Mouse (Mus musculus): ENCODE data around the gene Gm21698. TPM values are rescaled to one million over a fixed set of nuclear protein-coding genes. Genes with fewer than 3 reads are reported as not detected.
"Not testable (repeated sequence)": the region's sequence is repeated elsewhere in the genome, so short reads cannot be mapped to it uniquely, and the experiment has no call there.

Gm21698 gene
- not detected in 2 replicates for polyA plus RNA-seq (2016; fragmentation: Nextera tagmentation; extraction: Ambion mirVana)

DNA sequence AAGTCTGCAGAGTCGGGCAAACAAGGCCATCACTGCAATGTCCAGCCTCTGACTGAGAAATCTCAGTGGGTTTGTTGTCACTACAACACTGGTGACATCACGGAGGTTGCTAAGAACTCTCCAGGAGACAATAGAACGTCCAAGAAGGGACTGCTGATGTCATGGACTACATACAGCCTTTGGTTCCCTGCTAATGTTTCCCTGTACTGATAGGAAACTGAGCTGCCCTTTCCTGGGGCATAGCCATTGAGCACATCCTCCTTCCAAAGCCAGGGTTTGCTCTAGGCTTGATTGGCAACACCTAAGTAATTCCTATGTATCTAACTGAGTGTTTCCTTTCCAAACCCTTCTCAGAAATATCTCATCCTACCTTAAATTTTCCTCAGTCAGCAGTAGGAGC is at the start of gene Gm21698:
Gene Gm21698 (minus strand): TSS at position 101 of the 400 bp plus-strand sequence.
- not testable (repeated sequence) for H3K9me3 ChIP-seq; ATAC-seq (ENCODE audit: low FRiP score, low read depth); H3K36me3 ChIP-seq; H3K4me3 ChIP-seq; H3K27me3 ChIP-seq; H3K4me2 ChIP-seq (replicated peaks); H3K4me1 ChIP-seq; H3K9ac ChIP-seq (replicated peaks); H3K27ac ChIP-seq (replicated peaks)
- WGBS, result no CpG with 5 or more reads among the region's 3 CpGs

DNA sequence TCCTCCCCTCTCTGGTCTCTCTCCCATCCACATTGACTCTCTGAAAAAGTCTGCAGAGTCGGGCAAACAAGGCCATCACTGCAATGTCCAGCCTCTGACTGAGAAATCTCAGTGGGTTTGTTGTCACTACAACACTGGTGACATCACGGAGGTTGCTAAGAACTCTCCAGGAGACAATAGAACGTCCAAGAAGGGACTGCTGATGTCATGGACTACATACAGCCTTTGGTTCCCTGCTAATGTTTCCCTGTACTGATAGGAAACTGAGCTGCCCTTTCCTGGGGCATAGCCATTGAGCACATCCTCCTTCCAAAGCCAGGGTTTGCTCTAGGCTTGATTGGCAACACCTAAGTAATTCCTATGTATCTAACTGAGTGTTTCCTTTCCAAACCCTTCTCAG is 34.4 kb upstream of the Gm21698 start, which contains the start of gene Gm5862:
Gene Gm5862 (minus strand): TSS at position 101 of the 400 bp plus-strand sequence.
- H3K9ac ChIP-seq (replicated peaks); H3K27me3 ChIP-seq; H3K4me2 ChIP-seq (replicated peaks); H3K4me3 ChIP-seq; ATAC-seq (ENCODE audit: low FRiP score, low read depth); H3K27ac ChIP-seq (replicated peaks); H3K9me3 ChIP-seq; H3K36me3 ChIP-seq; H3K4me1 ChIP-seq: not testable (repeated sequence)
- WGBS, result no CpG with 5 or more reads among the region's 3 CpGs

GRCm38 (mm10) chr5:26007697-26008096 is 19.2 kb upstream of the Gm21698 start:
- not testable (repeated sequence) for H3K9me3 ChIP-seq; ATAC-seq (ENCODE audit: low FRiP score, low read depth); H3K36me3 ChIP-seq; H3K4me3 ChIP-seq; H3K9ac ChIP-seq (replicated peaks); H3K4me1 ChIP-seq; H3K27ac ChIP-seq (replicated peaks)
- Histone ChIP-seq H3K4me2 (replicated peaks) (peak overlapping the region; percentile 66; the same call in 1 of the 2 replicates), H3K27me3 (peaks cover 10% of the 10 kb centered on the region)
- WGBS, result 69% methylated on average over 7 of the region's 7 CpGs

DNA sequence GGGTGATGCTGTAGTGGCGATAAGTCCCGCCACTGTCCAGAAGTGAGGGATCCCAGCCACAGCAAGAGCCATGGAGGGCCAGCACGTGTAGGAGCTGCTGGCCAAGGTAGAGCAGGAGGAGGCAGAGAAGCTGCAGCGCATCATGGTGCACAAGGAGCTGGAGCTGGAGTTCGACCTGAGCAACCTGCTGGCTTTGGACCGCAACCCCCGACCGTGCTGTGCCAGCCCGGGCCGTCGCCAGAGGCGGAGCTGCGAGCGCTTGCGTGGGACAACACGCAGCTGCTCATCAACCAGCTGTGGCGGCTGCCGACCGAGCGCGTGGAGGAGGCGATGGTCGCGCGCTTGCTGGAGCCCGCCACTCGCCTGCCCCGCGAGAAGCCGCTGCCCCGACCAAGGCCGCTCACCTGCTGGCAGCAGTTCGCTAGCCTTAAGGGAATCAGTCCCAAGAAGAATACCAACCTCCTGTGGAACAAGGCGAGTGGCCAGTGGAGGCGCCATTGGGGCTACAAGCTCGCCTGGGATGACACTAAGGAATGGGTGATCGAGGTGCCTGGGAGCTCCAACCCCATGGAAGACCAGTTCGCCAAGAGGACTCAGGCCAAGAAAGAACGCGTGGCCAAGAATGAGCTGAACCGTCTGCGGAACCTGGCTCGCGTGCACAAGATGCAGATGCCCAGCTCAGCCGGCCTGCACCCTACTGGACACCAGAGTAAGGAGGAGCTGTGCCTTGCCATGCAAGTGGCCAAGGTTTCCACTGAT is 18.7 kb upstream of the Gm21698 start:
- not testable (repeated sequence) for H3K36me3 ChIP-seq; H3K4me1 ChIP-seq; H3K9me3 ChIP-seq; H3K27ac ChIP-seq (replicated peaks)
- peak overlapping the region; percentile 38 for H3K4me3 ChIP-seq
- peak overlapping the region; percentile 66 for H3K4me2 ChIP-seq (replicated peaks)
- WGBS, result 18% methylated on average over 45 of the region's 45 CpGs
- peaks cover 10% of the 10 kb centered on the region for H3K27me3 ChIP-seq
- peak; percentile 91 for ATAC-seq (ENCODE audit: low FRiP score, low read depth)
- H3K9ac ChIP-seq (replicated peaks), result peak overlapping the region; percentile 43

GRCm38 (mm10) chr5:26004698-26005097 is 16.2 kb upstream of the Gm21698 start, which contains the start of gene Gm1979:
Gene Gm1979, minus strand, starts transcription at chr5:26004798.
- 86% methylated on average over 1 of the region's 2 CpGs for WGBS
- ATAC-seq (ENCODE audit: low FRiP score, low read depth); H3K4me1 ChIP-seq; H3K9me3 ChIP-seq; H3K36me3 ChIP-seq; H3K27ac ChIP-seq (replicated peaks); H3K4me3 ChIP-seq; H3K9ac ChIP-seq (replicated peaks); H3K4me2 ChIP-seq (replicated peaks): not testable (repeated sequence)
- peaks cover 10% of the 10 kb centered on the region for H3K27me3 ChIP-seq

DNA sequence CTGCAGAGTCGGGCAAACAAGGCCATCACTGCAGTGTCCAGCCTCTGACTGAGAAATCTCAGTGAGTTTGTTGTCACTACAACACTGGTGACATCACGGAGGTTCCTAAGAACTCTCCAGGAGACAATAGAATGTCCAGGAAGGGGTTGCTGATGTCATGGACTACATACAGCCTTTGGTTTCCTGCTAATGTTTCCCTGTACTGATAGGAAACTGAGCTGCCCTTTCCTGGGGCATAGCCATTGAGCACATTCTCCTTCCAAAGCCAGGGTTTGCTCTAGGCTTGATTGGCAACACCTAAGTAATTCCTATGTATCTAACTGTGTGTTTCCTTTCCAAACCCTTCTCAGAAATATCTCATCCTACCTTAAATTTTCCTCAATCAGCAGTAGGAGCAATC is 15.9 kb downstream of the Gm21698 start, which contains the start of gene Gm21680:
Gene Gm21680 (minus strand): TSS at position 101 of the 400 bp plus-strand sequence.
- not testable (repeated sequence) for H3K9me3 ChIP-seq; ATAC-seq (ENCODE audit: low FRiP score, low read depth)
- whole genome bisulfite sequencing, result no CpG with 5 or more reads among the region's 2 CpGs

GRCm38 (mm10) chr5:25957050-25957449 is 31.4 kb downstream of the Gm21698 start:
- H3K4me1 ChIP-seq; H3K27me3 ChIP-seq; H3K36me3 ChIP-seq; H3K9ac ChIP-seq (replicated peaks); H3K27ac ChIP-seq (replicated peaks); ATAC-seq (ENCODE audit: low FRiP score, low read depth); H3K9me3 ChIP-seq: not testable (repeated sequence)
- H3K4me2 ChIP-seq (replicated peaks), result peak overlapping the region; percentile 43
- 0 out of 2 replicates have a peak overlapping the region, but pooled peaks have one; percentile 15 for H3K4me3 ChIP-seq
- 57% methylated on average over 17 of the region's 17 CpGs for WGBS

More for the DNA sequence above, 15.9 kb downstream of the Gm21698 start, which contains the start of gene Gm21680:
- not testable (repeated sequence) for H3K27me3 ChIP-seq; H3K27ac ChIP-seq (replicated peaks); H3K4me3 ChIP-seq; H3K36me3 ChIP-seq; H3K4me2 ChIP-seq (replicated peaks); H3K4me1 ChIP-seq; H3K9ac ChIP-seq (replicated peaks)

GRCm38 (mm10) chr5:25956611-25957010 is 31.8 kb downstream of the Gm21698 start:
- H3K9me3 ChIP-seq; H3K9ac ChIP-seq (replicated peaks); ATAC-seq (ENCODE audit: low FRiP score, low read depth); H3K27ac ChIP-seq (replicated peaks); H3K4me1 ChIP-seq; H3K36me3 ChIP-seq; H3K27me3 ChIP-seq: not testable (repeated sequence)
- peak overlapping the region; percentile 43 for H3K4me2 ChIP-seq (replicated peaks)
- 0 out of 2 replicates have a peak overlapping the region, but pooled peaks have one; percentile 15 for H3K4me3 ChIP-seq
- 33% methylated on average over 32 of the region's 32 CpGs for WGBS

GRCm38 (mm10) chr5:25954317-25954716 is 34.1 kb downstream of the Gm21698 start, which contains the start of gene Gm21671:
Gene Gm21671, minus strand, starts transcription at chr5:25954417.
- not testable (repeated sequence) for H3K4me2 ChIP-seq (replicated peaks); H3K4me1 ChIP-seq

GRCm38 (mm10) chr5:25945391-25945790 is 43.1 kb downstream of the Gm21698 start:
- not testable (repeated sequence) for H3K27ac ChIP-seq (replicated peaks); H3K4me1 ChIP-seq; ATAC-seq (ENCODE audit: low FRiP score, low read depth); H3K4me2 ChIP-seq (replicated peaks); H3K9me3 ChIP-seq; H3K9ac ChIP-seq (replicated peaks); H3K36me3 ChIP-seq; H3K27me3 ChIP-seq; H3K4me3 ChIP-seq
- WGBS, result 83% methylated on average over 2 of the region's 2 CpGs

More at GRCm38 (mm10) chr5:25954317-25954716, 34.1 kb downstream of the Gm21698 start, which contains the start of gene Gm21671:
- not testable (repeated sequence) for ATAC-seq (ENCODE audit: low FRiP score, low read depth); H3K27me3 ChIP-seq; H3K4me3 ChIP-seq; H3K36me3 ChIP-seq; H3K27ac ChIP-seq (replicated peaks); H3K9me3 ChIP-seq; H3K9ac ChIP-seq (replicated peaks)
- 80% methylated on average over 2 of the region's 2 CpGs for WGBS

DNA sequence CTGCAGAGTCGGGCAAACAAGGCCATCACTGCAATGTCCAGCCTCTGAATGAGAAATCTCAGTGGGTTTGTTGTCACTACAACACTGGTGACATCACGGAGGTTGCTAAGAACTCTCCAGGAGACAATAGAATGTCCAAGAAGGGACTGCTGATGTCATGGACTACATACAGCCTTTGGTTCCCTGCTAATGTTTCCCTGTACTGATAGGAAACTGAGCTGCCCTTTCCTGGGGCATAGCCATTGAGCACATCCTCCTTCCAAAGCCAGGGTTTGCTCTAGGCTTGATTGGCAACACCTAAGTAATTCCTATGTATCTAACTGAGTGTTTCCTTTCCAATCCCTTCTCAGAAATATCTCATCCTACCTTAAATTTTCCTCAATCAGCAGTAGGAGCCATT is 46.2 kb downstream of the Gm21698 start, which contains the start of gene Gm21663:
Gene Gm21663 (minus strand): TSS at position 101 of the 400 bp plus-strand sequence.
- not testable (repeated sequence) for H3K36me3 ChIP-seq; ATAC-seq (ENCODE audit: low FRiP score, low read depth); H3K4me3 ChIP-seq; H3K4me2 ChIP-seq (replicated peaks); H3K27ac ChIP-seq (replicated peaks); H3K9me3 ChIP-seq; H3K27me3 ChIP-seq; H3K4me1 ChIP-seq; H3K9ac ChIP-seq (replicated peaks)
- WGBS, result 56% methylated on average over 2 of the region's 2 CpGs

All from midbrain, embryonic 12.5 days (tissue).